Mouse (Mus musculus) duodenum, adult 2 months (tissue): ENCODE measurements around the gene Slc10a4. TPM values are rescaled to one million over a fixed set of nuclear protein-coding genes. Genes with fewer than 3 reads are reported as not detected.

Experiments
- polyA plus RNA-seq: library from polyadenylated mRNA; depleted of rRNA; stranded (reverse); fragments of >200 nt; gene quantifications from 2 replicates; pipeline ENCODE4 v1.2.3, GENCODE M21; 2012; ENCODE audit warnings: low replicate concordance; rRNA removed

The Slc10a4 gene
- 1.5 and 1.7 TPM in 2 replicates for polyA plus RNA-seq

DNA sequence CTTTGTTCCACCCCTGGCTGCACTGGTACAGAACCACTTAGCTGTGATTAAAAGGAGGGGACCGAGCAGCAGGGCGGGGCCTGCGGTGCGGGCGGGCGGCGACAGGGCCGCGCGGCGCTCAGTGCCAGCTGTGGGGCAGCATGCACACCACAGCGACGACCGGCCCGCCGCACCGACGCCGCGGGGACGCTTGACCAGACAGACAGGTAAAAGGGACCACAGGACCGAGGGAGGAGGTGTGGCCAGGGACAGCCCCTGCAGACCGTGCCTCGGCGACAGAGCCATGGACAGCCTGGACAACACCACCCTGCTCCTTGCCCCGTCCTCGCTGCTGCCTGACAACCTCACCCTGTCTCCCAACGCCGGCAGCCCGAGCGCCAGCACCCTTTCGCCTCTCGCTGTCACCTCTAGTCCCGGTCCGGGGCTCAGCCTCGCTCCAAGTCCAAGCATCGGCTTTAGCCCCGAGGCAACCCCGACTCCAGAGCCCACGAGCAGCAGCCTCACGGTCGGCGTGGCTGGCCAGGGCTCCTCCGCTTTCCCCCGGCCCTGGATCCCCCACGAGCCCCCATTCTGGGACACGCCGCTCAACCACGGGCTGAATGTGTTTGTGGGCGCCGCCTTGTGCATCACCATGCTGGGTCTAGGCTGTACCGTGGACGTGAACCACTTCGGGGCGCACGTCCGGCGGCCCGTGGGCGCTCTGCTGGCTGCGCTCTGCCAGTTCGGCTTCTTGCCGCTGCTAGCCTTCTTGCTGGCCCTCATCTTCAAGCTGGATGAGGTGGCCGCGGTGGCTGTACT lies at the start of gene Slc10a4:
Gene Slc10a4, plus strand, starts transcription at position 100 of the 798 bp plus-strand sequence.

DNA sequence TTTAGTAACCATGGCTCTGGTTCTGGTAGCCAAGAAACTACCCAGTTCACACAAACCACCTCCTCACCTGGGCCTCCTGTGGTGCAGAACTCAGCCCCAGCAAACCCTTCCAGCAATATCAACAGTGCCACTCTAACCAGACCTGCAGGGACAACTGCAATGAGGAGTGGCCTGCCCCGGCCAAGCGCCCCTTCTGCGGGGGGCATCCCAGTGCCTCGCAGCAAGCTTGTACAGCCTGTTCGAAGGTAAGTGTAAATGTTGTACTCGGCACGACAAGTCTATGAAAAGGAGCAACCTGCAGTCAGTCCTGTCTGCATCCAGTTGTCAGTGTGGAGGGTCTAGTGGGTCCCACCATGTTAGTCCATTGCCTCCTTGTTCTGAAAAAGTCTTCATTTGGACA lies 32.1 kb upstream of the Slc10a4 start, which contains the start of gene Gm10135:
Gene Gm10135, minus strand, starts transcription at position 101 of the 400 bp plus-strand sequence.

Other genes starting within 250 kb of the Slc10a4 start
- gene Tec, start 138.4 kb upstream of the Slc10a4 start, polyA plus RNA-seq, result 1.4 and 3.3 TPM in 2 replicates
- 9.6 and 12.1 TPM in 2 replicates for gene Slain2, start 92.6 kb upstream of the Slc10a4 start, polyA plus RNA-seq
- not detected in 2 replicates for gene Gm10135, start 32.2 kb upstream of the Slc10a4 start, polyA plus RNA-seq
- 43.3 and 47.6 TPM in 2 replicates for gene Fryl, start 249.7 kb downstream of the Slc10a4 start, polyA plus RNA-seq